Mouse (Mus musculus) midbrain, embryonic 10.5 days (tissue): ENCODE data around the gene Nt5dc1. TPM values are rescaled to one million over a fixed set of nuclear protein-coding genes. Genes with fewer than 3 reads are reported as not detected.
"Not testable (repeated sequence)": the region's sequence is repeated elsewhere in the genome, so short reads cannot be mapped to it uniquely, and the experiment has no call there.

Experiments
- DNase-seq: peaks from one replicate; pipeline ENCODE4 v3.0.0-alpha.2; 2017; ENCODE audit warnings: low spot score
- H3K27ac ChIP-seq: fragments of 300-500 bp; sonication (generic); replicated peaks from 2 replicates; pipeline ENCODE4 v1.5.1; 2016; ENCODE audit warnings: mild to moderate bottlenecking
- H3K27me3 ChIP-seq: fragments of 300-500 bp; sonication (generic); 2 replicates; pipeline ENCODE4 v1.6.1; 2016; ENCODE audit warnings: low read depth, mild to moderate bottlenecking; ENCODE audit not compliant: poor library complexity, severe bottlenecking
- H3K36me3 ChIP-seq: fragments of 300-500 bp; sonication (generic); 2 replicates; pipeline ENCODE4 v1.6.1; 2016; ENCODE audit warnings: mild to moderate bottlenecking, moderate library complexity
- H3K4me1 ChIP-seq: fragments of 300-500 bp; sonication (generic); 2 replicates; pipeline ENCODE4 v1.6.1; 2016
- H3K4me3 ChIP-seq: fragments of 300-500 bp; sonication (generic); 2 replicates; pipeline ENCODE4 v1.5.1; 2016; ENCODE audit warnings: mild to moderate bottlenecking, moderate library complexity
- H3K9me3 ChIP-seq: fragments of 300-500 bp; sonication (generic); replicated peaks from 2 replicates; pipeline ENCODE4 v1.6.1; 2016; ENCODE audit warnings: mild to moderate bottlenecking
- WGBS: fragments of 180-500 bp; shearing (Covaris S2); methylation state at CpG from one replicate; pipeline ENCODE4 v1.1.7; 2016; 5-methylcytosine and 5-hydroxymethylcytosine counted together
- polyA plus RNA-seq: library from polyadenylated mRNA; unstranded; fragments of >200 nt; fragmentation: Nextera tagmentation; extraction: Ambion mirVana; gene quantifications from 2 replicates; pipeline ENCODE4 v1.2.1, GENCODE M21; 2016

Gene Nt5dc1
- 5.7 and 6.3 TPM in 2 replicates for polyA plus RNA-seq

GRCm38 (mm10) chr10:34418204-34418756 is at the start of gene Nt5dc1:
Gene Nt5dc1 (minus strand): TSS chr10:34418552.
- WGBS, result under 1% methylated on average over 49 of the region's 49 CpGs
- Histone ChIP-seq H3K27me3 (no peaks in the 10 kb centered on the region), H3K9me3 (no peaks in the 10 kb centered on the region), H3K4me3 (peak within 1 kb of the TSS; percentile 74), H3K27ac (peak within 1 kb of the TSS; percentile 91), H3K36me3 (no peaks in the 10 kb centered on the region), H3K4me1 (peaks cover 7% of the 10 kb centered on the region)
- peak; percentile 98 for DNase-seq

- Histone ChIP-seq H3K4me1 (no peaks in the 10 kb centered on the region), H3K9me3 (no peaks in the 10 kb centered on the region), H3K27ac (no peak overlapping the region), H3K4me3 (no peak overlapping the region), H3K27me3 (no peaks in the 10 kb centered on the region), H3K36me3 (no peaks in the 10 kb centered on the region)
- no peak for DNase-seq
- WGBS, result 87% methylated on average over 4 of the region's 4 CpGs
Observed at GRCm38 (mm10) chr10:34464321-34464720, 46.0 kb upstream of the Nt5dc1 start.

GRCm38 (mm10) chr10:34461451-34461850 is 43.1 kb upstream of the Nt5dc1 start:
- WGBS, result 87% methylated on average over 4 of the region's 4 CpGs
- Histone ChIP-seq H3K4me1 (no peaks in the 10 kb centered on the region), H3K27ac (no peak overlapping the region), H3K36me3 (no peaks in the 10 kb centered on the region), H3K27me3 (no peaks in the 10 kb centered on the region), H3K9me3 (no peaks in the 10 kb centered on the region), H3K4me3 (no peak overlapping the region)
- no peak for DNase-seq

- Histone ChIP-seq H3K27me3 (no peaks in the 10 kb centered on the region), H3K27ac (no peak overlapping the region), H3K4me3 (no peak overlapping the region), H3K4me1 (0 out of 2 replicates have a peak, but pooled peaks cover 3% of the 10 kb centered on the region), H3K36me3 (no peaks in the 10 kb centered on the region), H3K9me3 (no peaks in the 10 kb centered on the region)
- WGBS, result 81% methylated on average over 1 of the region's 1 CpGs
- DNase-seq, result no peak
Observed at GRCm38 (mm10) chr10:34449469-34449868, 31.1 kb upstream of the Nt5dc1 start.

- not testable (repeated sequence) for H3K4me1 ChIP-seq, H3K27ac ChIP-seq, H3K27me3 ChIP-seq, H3K36me3 ChIP-seq, H3K9me3 ChIP-seq, H3K4me3 ChIP-seq, DNase-seq
- WGBS, result 97% methylated on average over 9 of the region's 14 CpGs
Observed at GRCm38 (mm10) chr10:34434191-34434590, 15.8 kb upstream of the Nt5dc1 start.

- Histone ChIP-seq H3K36me3 (no peaks in the 10 kb centered on the region), H3K9me3 (no peaks in the 10 kb centered on the region)
- no peak for DNase-seq
Observed at GRCm38 (mm10) chr10:34431783-34432182, 13.4 kb upstream of the Nt5dc1 start.

GRCm38 (mm10) chr10:34418794-34419193 is 442 bp upstream of the Nt5dc1 start:
- Histone ChIP-seq H3K27ac (peak overlapping the region; percentile 91), H3K4me3 (peak overlapping the region; percentile 74)
- H3K27me3 ChIP-seq, DNase-seq, H3K9me3 ChIP-seq, H3K4me1 ChIP-seq, H3K36me3 ChIP-seq: not testable (repeated sequence)
- WGBS, result 86% methylated on average over 4 of the region's 4 CpGs

More at GRCm38 (mm10) chr10:34431783-34432182, 13.4 kb upstream of the Nt5dc1 start:
- H3K27ac ChIP-seq, result no peak overlapping the region
- H3K4me1 ChIP-seq, result no peaks in the 10 kb centered on the region
- H3K4me3 ChIP-seq, result no peak overlapping the region
- no peaks in the 10 kb centered on the region for H3K27me3 ChIP-seq

- Histone ChIP-seq H3K4me1 (no peaks in the 10 kb centered on the region), H3K27ac (no peak overlapping the region), H3K27me3 (no peaks in the 10 kb centered on the region), H3K36me3 (peaks cover 9% of the 10 kb centered on the region), H3K9me3 (no peaks in the 10 kb centered on the region), H3K4me3 (no peak overlapping the region)
- no peak for DNase-seq
Observed at GRCm38 (mm10) chr10:34399267-34399666, 19.1 kb downstream of the Nt5dc1 start.

GRCm38 (mm10) chr10:34396959-34397358 is 21.4 kb downstream of the Nt5dc1 start:
- DNase-seq, result no peak
- no peaks in the 10 kb centered on the region for H3K9me3 ChIP-seq
- WGBS, result 83% methylated on average over 4 of the region's 4 CpGs
- no peak overlapping the region for H3K4me3 ChIP-seq
- H3K27ac ChIP-seq, result no peak overlapping the region
- H3K4me1 ChIP-seq, result no peaks in the 10 kb centered on the region
- no peaks in the 10 kb centered on the region for H3K27me3 ChIP-seq
- H3K36me3 ChIP-seq, result no peaks in the 10 kb centered on the region

- Histone ChIP-seq H3K27ac (no peak within 1 kb of the TSS), H3K36me3 (no peaks in the 10 kb centered on the region), H3K4me1 (no peaks in the 10 kb centered on the region), H3K4me3 (no peak within 1 kb of the TSS), H3K9me3 (no peaks in the 10 kb centered on the region), H3K27me3 (no peaks in the 10 kb centered on the region)
- no peak for DNase-seq
- WGBS, result 80% methylated on average over 8 of the region's 8 CpGs
Observed at GRCm38 (mm10) chr10:34389681-34390080, 28.7 kb downstream of the Nt5dc1 start, which contains the start of gene Col10a1. Gene Col10a1 (plus strand): TSS chr10:34389981.

- Histone ChIP-seq H3K27ac (no peak overlapping the region), H3K4me1 (no peaks in the 10 kb centered on the region)
- WGBS, result 90% methylated on average over 5 of the region's 5 CpGs
Observed at GRCm38 (mm10) chr10:34385636-34386035, 32.7 kb downstream of the Nt5dc1 start.

GRCm38 (mm10) chr10:34373332-34373731 is 45.0 kb downstream of the Nt5dc1 start:
- no peaks in the 10 kb centered on the region for H3K4me1 ChIP-seq
- H3K9me3 ChIP-seq, result no peaks in the 10 kb centered on the region
- H3K27ac ChIP-seq, result no peak overlapping the region
- H3K27me3 ChIP-seq, result no peaks in the 10 kb centered on the region
- no peak overlapping the region for H3K4me3 ChIP-seq
- DNase-seq, result no peak
- 92% methylated on average over 7 of the region's 7 CpGs for WGBS
- no peaks in the 10 kb centered on the region for H3K36me3 ChIP-seq

More at GRCm38 (mm10) chr10:34385636-34386035, 32.7 kb downstream of the Nt5dc1 start:
- H3K27me3 ChIP-seq, result no peaks in the 10 kb centered on the region
- no peak for DNase-seq
- H3K4me3 ChIP-seq, result no peak overlapping the region
- no peaks in the 10 kb centered on the region for H3K9me3 ChIP-seq
- H3K36me3 ChIP-seq, result no peaks in the 10 kb centered on the region

- no peak overlapping the region for H3K4me3 ChIP-seq
- H3K27ac ChIP-seq, result no peak overlapping the region
- H3K36me3 ChIP-seq, result no peaks in the 10 kb centered on the region
- H3K27me3 ChIP-seq, result no peaks in the 10 kb centered on the region
- H3K9me3 ChIP-seq, result no peaks in the 10 kb centered on the region
- DNase-seq, result no peak
- WGBS, result 71% methylated on average over 5 of the region's 5 CpGs
- no peaks in the 10 kb centered on the region for H3K4me1 ChIP-seq
Observed at GRCm38 (mm10) chr10:34368138-34368537, 50.2 kb downstream of the Nt5dc1 start.

- H3K27me3 ChIP-seq, result no peaks in the 10 kb centered on the region
- no peaks in the 10 kb centered on the region for H3K36me3 ChIP-seq
- no peaks in the 10 kb centered on the region for H3K9me3 ChIP-seq
- no peak overlapping the region for H3K27ac ChIP-seq
- H3K4me1 ChIP-seq, result no peaks in the 10 kb centered on the region
- H3K4me3 ChIP-seq, result no peak overlapping the region
- no peak for DNase-seq
Observed at GRCm38 (mm10) chr10:34363756-34364155, 54.6 kb downstream of the Nt5dc1 start.
